Mouse (Mus musculus): Measurements from ENCODE around the gene Pilrb1. TPM values are rescaled to one million over a fixed set of nuclear protein-coding genes. Genes with fewer than 3 reads are reported as not detected.
"Not testable (repeated sequence)": the region's sequence is repeated elsewhere in the genome, so short reads cannot be mapped to it uniquely, and the experiment has no call there.

Gene Pilrb1
- total and polyA plus RNA-seq, 3 experiments, result 4.5 to 12.1 TPM; not detected in 1

GRCm38 (mm10) chr5:137856870-137857269 is 1.0 kb downstream of the Pilrb1 start:
- not testable (repeated sequence) for H3K9me3 ChIP-seq (replicated peaks; ENCODE audit: insufficient read depth, low read length); H3K27me3 ChIP-seq (ENCODE audit: control insufficient read depth in 1 of 2, insufficient read depth in 2 of 2, low read length in 2 of 2); H3K36me3 ChIP-seq (ENCODE audit: control insufficient read depth in 1 of 2, insufficient read depth in 2 of 2, low read length in 2 of 2); H3K79me2 ChIP-seq (ENCODE audit: control insufficient read depth, insufficient read depth, low read length, poor library complexity); H3K9ac ChIP-seq (ENCODE audit: control insufficient read depth, low read depth, low read length, poor library complexity, severe bottlenecking); H3K4me3 ChIP-seq (ENCODE audit: control insufficient read depth in 1 of 2, insufficient read depth in 1 of 2, low read depth in 2 of 2, low read length in 2 of 2)
- peaks cover 4 to 20% of the 10 kb centered on the region in 2 experiments; a peak in 3 of 4 replicates for H3K4me1 ChIP-seq (ENCODE audit: control insufficient read depth in 1 of 2, insufficient read depth in 2 of 2, low read length in 2 of 2)
- peak; percentile 37 for DNase-seq (ENCODE audit: low read depth, low spot score)
- H3K27ac ChIP-seq (ENCODE audit: control insufficient read depth, low read depth, low read length), result peak overlapping the region; percentile 3; the same call in 1 of the 2 replicates
- 0 out of 4 replicates have a peak, but pooled peaks of 1 of the 2 experiments have one; percentile 3 for TF ChIP-seq EP300 (IDR thresholded peaks at IDR 0.05; ENCODE audit: low read depth in 1 of 2, low read length in 2 of 2)

GRCm38 (mm10) chr5:137854907-137855306 is 3.0 kb downstream of the Pilrb1 start:
- H3K9ac ChIP-seq (ENCODE audit: control insufficient read depth, low read depth, low read length, poor library complexity, severe bottlenecking); H3K79me2 ChIP-seq (ENCODE audit: control insufficient read depth, insufficient read depth, low read length, poor library complexity); H3K4me3 ChIP-seq (ENCODE audit: control insufficient read depth in 1 of 2, insufficient read depth in 1 of 2, low read depth in 2 of 2, low read length in 2 of 2); H3K27me3 ChIP-seq (ENCODE audit: control insufficient read depth in 1 of 2, insufficient read depth in 2 of 2, low read length in 2 of 2); H3K36me3 ChIP-seq (ENCODE audit: control insufficient read depth in 1 of 2, insufficient read depth in 2 of 2, low read length in 2 of 2); H3K27ac ChIP-seq (ENCODE audit: control insufficient read depth, low read depth, low read length); DNase-seq (ENCODE audit: low read depth, low spot score); H3K9me3 ChIP-seq (replicated peaks; ENCODE audit: insufficient read depth, low read length): not testable (repeated sequence)
- peaks cover 4 to 20% of the 10 kb centered on the region in 2 experiments; a peak in 3 of 4 replicates for H3K4me1 ChIP-seq (ENCODE audit: control insufficient read depth in 1 of 2, insufficient read depth in 2 of 2, low read length in 2 of 2)

- H3K9ac ChIP-seq (ENCODE audit: control insufficient read depth, low read depth, low read length, poor library complexity, severe bottlenecking); DNase-seq (ENCODE audit: low read depth, low spot score); H3K27me3 ChIP-seq (ENCODE audit: control insufficient read depth in 1 of 2, insufficient read depth in 2 of 2, low read length in 2 of 2); H3K4me1 ChIP-seq (ENCODE audit: control insufficient read depth in 1 of 2, insufficient read depth in 2 of 2, low read length in 2 of 2); H3K36me3 ChIP-seq (ENCODE audit: control insufficient read depth in 1 of 2, insufficient read depth in 2 of 2, low read length in 2 of 2); H3K27ac ChIP-seq (ENCODE audit: control insufficient read depth, low read depth, low read length); H3K4me3 ChIP-seq (ENCODE audit: control insufficient read depth in 1 of 2, insufficient read depth in 1 of 2, low read depth in 2 of 2, low read length in 2 of 2); H3K79me2 ChIP-seq (ENCODE audit: control insufficient read depth, insufficient read depth, low read length, poor library complexity); H3K9me3 ChIP-seq (replicated peaks; ENCODE audit: insufficient read depth, low read length): not testable (repeated sequence)
These were observed 7.6 kb downstream of the Pilrb1 start for GRCm38 (mm10) chr5:137850313-137850712.

- not testable (repeated sequence) for H3K27ac ChIP-seq (ENCODE audit: control insufficient read depth, low read depth, low read length); H3K27me3 ChIP-seq (ENCODE audit: control insufficient read depth in 1 of 2, insufficient read depth in 2 of 2, low read length in 2 of 2); DNase-seq (ENCODE audit: low read depth, low spot score); H3K79me2 ChIP-seq (ENCODE audit: control insufficient read depth, insufficient read depth, low read length, poor library complexity); H3K4me3 ChIP-seq (ENCODE audit: control insufficient read depth in 1 of 2, insufficient read depth in 1 of 2, low read depth in 2 of 2, low read length in 2 of 2); H3K9ac ChIP-seq (ENCODE audit: control insufficient read depth, low read depth, low read length, poor library complexity, severe bottlenecking); H3K36me3 ChIP-seq (ENCODE audit: control insufficient read depth in 1 of 2, insufficient read depth in 2 of 2, low read length in 2 of 2); H3K9me3 ChIP-seq (replicated peaks; ENCODE audit: insufficient read depth, low read length)
- peaks cover 0 to 12% of the 10 kb centered on the region in 2 experiments; a peak in 2 of 4 replicates for H3K4me1 ChIP-seq (ENCODE audit: control insufficient read depth in 1 of 2, insufficient read depth in 2 of 2, low read length in 2 of 2)
These were observed 20.8 kb downstream of the Pilrb1 start for GRCm38 (mm10) chr5:137837110-137837509.

- peak; percentile 27 for DNase-seq (ENCODE audit: low read depth, low spot score)
- H3K4me3 ChIP-seq (ENCODE audit: control insufficient read depth in 1 of 2, insufficient read depth in 1 of 2, low read depth in 2 of 2, low read length in 2 of 2), result no peak overlapping the region
- 0 out of 4 replicates have a peak, but pooled peaks cover 0 to 3% of the 10 kb centered on the region in 2 experiments for H3K36me3 ChIP-seq (ENCODE audit: control insufficient read depth in 1 of 2, insufficient read depth in 2 of 2, low read length in 2 of 2)
- no peaks in the 10 kb centered on the region for H3K27me3 ChIP-seq (ENCODE audit: control insufficient read depth in 1 of 2, insufficient read depth in 2 of 2, low read length in 2 of 2)
- TF ChIP-seq MAZ (IDR thresholded peaks at IDR 0.05; ENCODE audit: low read depth, low read length) (no peak), E2F4 (IDR thresholded peaks at IDR 0.05; ENCODE audit: borderline replicate concordance, low read depth, low read length) (no peak), NELFE (IDR thresholded peaks at IDR 0.05; ENCODE audit: low read depth, low read length) (no peak), TBP (IDR thresholded peaks at IDR 0.05; ENCODE audit: low read depth, low read length) (no peak), ZC3H11A (IDR thresholded peaks at IDR 0.05; ENCODE audit: low read depth, low read length) (no peak), TCF12 (IDR thresholded peaks at IDR 0.05; ENCODE audit: low read depth, low read length) (no peak), ZMIZ1 (IDR thresholded peaks at IDR 0.05; ENCODE audit: low read depth, low read length) (no peak), ETS1 (IDR thresholded peaks at IDR 0.05; ENCODE audit: low read depth, low read length) (no peak), KAT2A (conservative IDR thresholded peaks at IDR 0.05; ENCODE audit: low read depth, low read length) (no peak), ELF1 (IDR thresholded peaks at IDR 0.05; ENCODE audit: low read depth, low read length) (no peak), SMC3 (IDR thresholded peaks at IDR 0.05; ENCODE audit: low read depth, low read length) (no peak), GABPA (IDR thresholded peaks at IDR 0.05; ENCODE audit: low read depth, low read length) (no peak), MEF2A (IDR thresholded peaks at IDR 0.05; ENCODE audit: extremely low read depth, insufficient replicate concordance, low read depth, low read length, poor library complexity, severe bottlenecking) (no peak), MYB (IDR thresholded peaks at IDR 0.05; ENCODE audit: low read depth, low read length) (no peak)
- peaks cover 0 to 12% of the 10 kb centered on the region in 2 experiments; a peak in 2 of 4 replicates for H3K4me1 ChIP-seq (ENCODE audit: control insufficient read depth in 1 of 2, insufficient read depth in 2 of 2, low read length in 2 of 2)
- H3K79me2 ChIP-seq (ENCODE audit: control insufficient read depth, insufficient read depth, low read length, poor library complexity), result no peaks in the 10 kb centered on the region
- no peak overlapping the region for H3K9ac ChIP-seq (ENCODE audit: control insufficient read depth, low read depth, low read length, poor library complexity, severe bottlenecking)
- peak overlapping the region; percentile 5; the same call in 1 of the 2 replicates for H3K27ac ChIP-seq (ENCODE audit: control insufficient read depth, low read depth, low read length)
- H3K9me3 ChIP-seq (replicated peaks; ENCODE audit: insufficient read depth, low read length), result no peaks in the 10 kb centered on the region
These were observed 21.3 kb downstream of the Pilrb1 start for GRCm38 (mm10) chr5:137836611-137837010.
